Mouse (Mus musculus): Measurements from ENCODE around the gene Idh3a. TPM values are rescaled to one million over a fixed set of nuclear protein-coding genes. Genes with fewer than 3 reads are reported as not detected.

Gene Idh3a
- total and polyA plus RNA-seq, 2 experiments: 16.3 to 26.1 TPM

DNA sequence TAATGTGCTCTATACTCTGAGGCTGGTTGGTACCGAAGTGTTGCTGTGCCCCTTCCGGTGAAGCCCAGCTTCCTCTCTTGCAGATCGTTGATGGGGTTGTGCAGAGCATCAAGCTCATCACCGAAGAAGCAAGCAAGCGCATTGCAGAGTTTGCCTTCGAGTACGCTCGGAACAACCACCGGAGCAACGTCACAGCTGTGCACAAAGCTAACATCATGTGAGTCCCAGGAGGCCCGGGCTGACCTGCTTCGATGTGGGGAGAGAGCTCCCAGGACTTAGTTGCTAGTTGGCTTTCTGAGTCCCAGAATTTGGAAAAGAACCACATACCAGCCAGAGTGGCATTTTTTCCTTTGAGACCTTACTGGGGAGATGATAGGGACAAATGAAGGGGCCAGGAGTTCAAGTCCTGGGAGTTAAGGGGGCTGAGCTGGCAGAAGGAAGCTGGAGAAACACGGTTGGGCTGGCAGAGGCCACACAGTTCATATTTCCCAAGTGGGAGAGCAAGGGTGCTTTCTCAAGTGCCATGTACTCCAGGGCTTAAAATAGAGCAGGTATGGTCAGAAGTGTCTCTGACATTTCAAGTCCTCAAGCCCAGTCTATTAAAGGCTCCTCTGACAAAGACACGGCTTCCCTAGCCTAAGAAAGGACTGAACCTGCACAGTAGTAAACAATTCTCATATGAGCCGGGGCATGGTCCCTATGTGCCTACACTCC, 10.8 kb downstream of the Idh3a start:
- no peak overlapping the region for H3K4me3 ChIP-seq (ENCODE audit: insufficient read depth, low read depth, low read length)
- no peak for DNase-seq (ENCODE audit: extremely low read depth, low read depth, low spot score)
- H3K27me3 ChIP-seq (ENCODE audit: control insufficient read depth, insufficient read depth, low read length): no peaks in the 10 kb centered on the region
- no peak overlapping the region for H3K9ac ChIP-seq (ENCODE audit: low read depth, low read length)
- TF ChIP-seq POLR2A (IDR thresholded peaks at IDR 0.05; ENCODE audit: extremely low read depth, insufficient read depth, low read length): no peak
- TF ChIP-seq CTCF (IDR thresholded peaks at IDR 0.05; ENCODE audit: low read depth, low read length): no peak
- no peaks in the 10 kb centered on the region for H3K79me2 ChIP-seq (ENCODE audit: control insufficient read depth, insufficient read depth, low read length)
- no peaks in the 10 kb centered on the region for H3K4me1 ChIP-seq (ENCODE audit: control insufficient read depth, insufficient read depth, low read length)
- WGBS: 94% methylated on average over 15 of the region's 15 CpGs
- H3K36me3 ChIP-seq (ENCODE audit: control insufficient read depth, insufficient read depth, low read length): peaks cover 86% of the 10 kb centered on the region
- H3K27ac ChIP-seq (replicated peaks; ENCODE audit: insufficient read depth, low read depth, low read length): no peak overlapping the region

DNA sequence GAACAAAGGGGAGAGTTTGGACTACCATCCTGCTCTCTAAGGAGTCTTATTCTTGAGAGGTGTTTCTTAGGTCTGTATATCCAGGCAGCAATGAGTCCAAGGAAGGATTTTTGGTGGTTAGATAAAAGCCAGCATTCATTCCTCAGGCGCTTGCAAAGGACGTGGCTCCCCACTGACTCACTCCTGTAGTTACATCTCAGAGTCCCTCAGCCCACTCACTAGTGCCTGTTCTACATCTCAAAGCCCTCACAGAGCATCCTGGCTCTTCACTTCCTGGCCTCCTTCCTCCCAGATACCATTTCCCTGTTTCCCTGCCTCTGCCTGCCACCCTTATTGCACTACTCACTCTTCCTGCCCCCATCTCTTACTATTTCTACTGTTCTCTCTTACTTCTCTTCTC, 16.3 kb downstream of the Idh3a start:
- WGBS: 94% methylated on average over 2 of the region's 2 CpGs
- H3K4me3 ChIP-seq (ENCODE audit: insufficient read depth, low read depth, low read length): no peak overlapping the region
- no peak overlapping the region for H3K27ac ChIP-seq (replicated peaks; ENCODE audit: insufficient read depth, low read depth, low read length)
- H3K79me2 ChIP-seq (ENCODE audit: control insufficient read depth, insufficient read depth, low read length): no peaks in the 10 kb centered on the region
- peaks cover 55% of the 10 kb centered on the region for H3K36me3 ChIP-seq (ENCODE audit: control insufficient read depth, insufficient read depth, low read length)
- no peaks in the 10 kb centered on the region for H3K27me3 ChIP-seq (ENCODE audit: control insufficient read depth, insufficient read depth, low read length)
- DNase-seq (ENCODE audit: extremely low read depth, low read depth, low spot score): no peak
- H3K4me1 ChIP-seq (ENCODE audit: control insufficient read depth, insufficient read depth, low read length): no peaks in the 10 kb centered on the region
- no peak overlapping the region for H3K9ac ChIP-seq (ENCODE audit: low read depth, low read length)
- TF ChIP-seq CTCF (IDR thresholded peaks at IDR 0.05; ENCODE audit: low read depth, low read length): no peak

DNA sequence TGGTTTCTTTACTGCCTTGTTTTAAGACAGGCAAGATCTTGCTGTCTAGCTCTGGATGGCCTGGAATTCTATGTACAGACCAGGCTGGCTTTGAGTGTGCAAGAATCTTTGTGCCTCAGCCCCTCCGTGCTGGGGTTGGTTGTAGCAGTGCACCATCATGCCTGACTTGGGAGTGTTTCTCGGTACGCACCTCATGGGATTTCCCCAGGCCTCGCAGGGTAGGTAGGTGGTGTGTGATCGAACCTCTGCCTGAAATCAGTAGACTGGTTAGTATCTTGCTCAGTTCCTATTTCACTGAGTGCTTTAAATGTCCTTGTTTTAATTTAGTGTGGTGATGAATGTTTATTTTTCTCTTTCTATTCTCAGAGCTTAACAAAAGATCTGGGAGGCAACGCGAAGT, 16.8 kb downstream of the Idh3a start:
- WGBS: 96% methylated on average over 7 of the region's 7 CpGs
- TF ChIP-seq POLR2A (IDR thresholded peaks at IDR 0.05; ENCODE audit: extremely low read depth, insufficient read depth, low read length): no peak
- TF ChIP-seq CTCF (IDR thresholded peaks at IDR 0.05; ENCODE audit: low read depth, low read length): no peak
- no peak for DNase-seq (ENCODE audit: extremely low read depth, low read depth, low spot score)

DNA sequence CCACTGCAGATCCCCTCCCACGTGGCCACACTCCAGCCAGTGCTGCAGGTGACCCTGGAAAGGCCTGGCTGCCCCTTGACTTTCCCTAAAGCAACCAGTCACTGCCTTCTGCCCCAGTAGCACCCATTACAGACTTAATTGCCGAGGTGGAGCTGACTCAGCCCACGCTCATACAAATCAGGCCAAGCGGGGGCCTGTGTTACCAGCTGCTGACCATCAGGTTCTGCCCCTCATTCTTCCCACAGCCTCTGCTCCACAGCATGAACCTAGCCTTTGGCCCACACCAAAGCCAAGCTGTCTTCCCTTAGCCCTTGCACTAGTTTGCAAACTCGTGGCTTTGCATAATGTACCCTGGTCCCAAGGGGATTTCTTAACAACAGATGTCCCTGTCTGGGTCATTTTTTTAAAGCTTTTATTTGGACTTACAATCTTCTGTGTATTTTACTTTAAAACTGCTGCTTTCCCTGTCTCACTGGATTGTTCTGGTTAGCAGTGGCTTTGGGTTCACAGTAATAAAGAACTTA, 18.1 kb downstream of the Idh3a start:
- no peak overlapping the region for H3K9ac ChIP-seq (ENCODE audit: low read depth, low read length)
- 87% methylated on average over 5 of the region's 5 CpGs for WGBS
- no peaks in the 10 kb centered on the region for H3K4me1 ChIP-seq (ENCODE audit: control insufficient read depth, insufficient read depth, low read length)
- H3K27me3 ChIP-seq (ENCODE audit: control insufficient read depth, insufficient read depth, low read length): no peaks in the 10 kb centered on the region
- no peak overlapping the region for H3K27ac ChIP-seq (replicated peaks; ENCODE audit: insufficient read depth, low read depth, low read length)
- H3K36me3 ChIP-seq (ENCODE audit: control insufficient read depth, insufficient read depth, low read length): peaks cover 40% of the 10 kb centered on the region
- no peaks in the 10 kb centered on the region for H3K79me2 ChIP-seq (ENCODE audit: control insufficient read depth, insufficient read depth, low read length)
- no peak overlapping the region for H3K4me3 ChIP-seq (ENCODE audit: insufficient read depth, low read depth, low read length)
- no peak for TF ChIP-seq POLR2A (IDR thresholded peaks at IDR 0.05; ENCODE audit: extremely low read depth, insufficient read depth, low read length)
- DNase-seq (ENCODE audit: extremely low read depth, low read depth, low spot score): no peak

More for the DNA sequence above, 16.8 kb downstream of the Idh3a start:
- Histone ChIP-seq H3K36me3 (ENCODE audit: control insufficient read depth, insufficient read depth, low read length) (peaks cover 50% of the 10 kb centered on the region), H3K27ac (replicated peaks; ENCODE audit: insufficient read depth, low read depth, low read length) (no peak overlapping the region), H3K4me3 (ENCODE audit: insufficient read depth, low read depth, low read length) (no peak overlapping the region), H3K27me3 (ENCODE audit: control insufficient read depth, insufficient read depth, low read length) (no peaks in the 10 kb centered on the region), H3K79me2 (ENCODE audit: control insufficient read depth, insufficient read depth, low read length) (no peaks in the 10 kb centered on the region), H3K9ac (ENCODE audit: low read depth, low read length) (no peak overlapping the region), H3K4me1 (ENCODE audit: control insufficient read depth, insufficient read depth, low read length) (no peaks in the 10 kb centered on the region)

DNA sequence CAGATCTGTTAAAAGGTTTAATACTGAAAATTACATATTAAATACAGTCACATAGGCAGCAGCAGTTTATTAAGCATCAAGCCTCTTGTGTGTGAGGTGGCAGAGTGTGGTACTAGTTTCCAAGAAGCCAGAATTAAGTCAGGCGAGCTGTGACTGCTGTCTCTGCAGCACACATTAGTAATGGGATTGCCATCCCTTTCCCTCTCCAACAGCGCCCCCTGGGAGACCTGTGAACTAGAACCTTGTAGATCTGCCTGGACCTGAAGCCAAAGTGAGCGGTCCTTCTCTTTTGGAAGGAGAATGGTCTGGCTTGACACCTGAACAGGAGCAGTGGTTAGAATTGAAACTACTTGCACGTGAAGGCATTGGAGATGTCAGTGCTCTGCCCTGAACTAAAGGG, 18.8 kb downstream of the Idh3a start:
- Histone ChIP-seq H3K36me3 (ENCODE audit: control insufficient read depth, insufficient read depth, low read length) (peaks cover 36% of the 10 kb centered on the region), H3K4me1 (ENCODE audit: control insufficient read depth, insufficient read depth, low read length) (no peaks in the 10 kb centered on the region), H3K27me3 (ENCODE audit: control insufficient read depth, insufficient read depth, low read length) (no peaks in the 10 kb centered on the region), H3K9ac (ENCODE audit: low read depth, low read length) (no peak overlapping the region), H3K79me2 (ENCODE audit: control insufficient read depth, insufficient read depth, low read length) (no peaks in the 10 kb centered on the region), H3K4me3 (ENCODE audit: insufficient read depth, low read depth, low read length) (no peak overlapping the region), H3K27ac (replicated peaks; ENCODE audit: insufficient read depth, low read depth, low read length) (no peak overlapping the region)
- peak; percentile 43 for DNase-seq (ENCODE audit: extremely low read depth, low read depth, low spot score)
- WGBS: 66% methylated on average over 4 of the region's 4 CpGs
- TF ChIP-seq CTCF (IDR thresholded peaks at IDR 0.05; ENCODE audit: low read depth, low read length): peak; percentile 59; the same call in 1 of the 2 replicates
- no peak for TF ChIP-seq POLR2A (IDR thresholded peaks at IDR 0.05; ENCODE audit: extremely low read depth, insufficient read depth, low read length)

GRCm38 (mm10) chr9:54612781-54613191, 26.7 kb downstream of the Idh3a start:
- 35% methylated on average over 5 of the region's 5 CpGs for WGBS
- DNase-seq (ENCODE audit: extremely low read depth, low read depth, low spot score): peak; percentile 76
- Histone ChIP-seq H3K79me2 (ENCODE audit: control insufficient read depth, insufficient read depth, low read length) (no peaks in the 10 kb centered on the region), H3K27me3 (ENCODE audit: control insufficient read depth, insufficient read depth, low read length) (no peaks in the 10 kb centered on the region), H3K36me3 (ENCODE audit: control insufficient read depth, insufficient read depth, low read length) (no peaks in the 10 kb centered on the region), H3K27ac (replicated peaks; ENCODE audit: insufficient read depth, low read depth, low read length) (no peak overlapping the region), H3K9ac (ENCODE audit: low read depth, low read length) (no peak overlapping the region), H3K4me1 (ENCODE audit: control insufficient read depth, insufficient read depth, low read length) (0 out of 2 replicates have a peak, but pooled peaks cover 1% of the 10 kb centered on the region), H3K4me3 (ENCODE audit: insufficient read depth, low read depth, low read length) (no peak overlapping the region)
- TF ChIP-seq CTCF (IDR thresholded peaks at IDR 0.05; ENCODE audit: low read depth, low read length) (no peak), POLR2A (IDR thresholded peaks at IDR 0.05; ENCODE audit: extremely low read depth, insufficient read depth, low read length) (no peak)
